Mouse (Mus musculus): Measurements from ENCODE around the gene Gatm. TPM values are rescaled to one million over a fixed set of nuclear protein-coding genes. Genes with fewer than 3 reads are reported as not detected.

Gene Gatm
- polyA plus RNA-seq, 1 experiment from 2014 or later: 8.7 TPM

DNA sequence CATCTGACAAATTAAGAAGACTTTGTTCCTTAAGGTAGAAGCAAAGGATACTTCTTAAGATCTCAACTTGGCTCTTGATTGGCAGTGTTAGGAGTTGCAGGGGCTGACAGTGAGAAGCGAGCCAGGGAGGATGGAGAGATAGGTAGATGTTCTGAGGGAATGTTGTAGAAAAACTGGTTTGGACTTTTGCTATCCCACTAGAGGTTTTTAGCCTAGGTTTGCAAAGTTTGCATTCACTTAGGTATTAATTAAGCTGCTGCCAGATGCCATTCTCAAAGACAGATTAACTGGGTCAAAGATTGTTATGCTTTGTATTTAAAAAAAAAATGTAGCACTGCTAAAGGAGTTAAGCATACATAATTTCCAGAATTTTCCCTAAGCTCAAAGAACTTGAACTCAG lies 33.8 kb downstream of the Gatm start:
- H3K36me3 ChIP-seq (ENCODE audit: control insufficient read depth, insufficient read depth, low read length): no peaks in the 10 kb centered on the region
- no peaks in the 10 kb centered on the region for H3K4me1 ChIP-seq (ENCODE audit: control insufficient read depth, insufficient read depth, low read length)
- H3K27ac ChIP-seq (replicated peaks; ENCODE audit: low read depth, low read length): no peak overlapping the region
- no peak overlapping the region for H3K9ac ChIP-seq (ENCODE audit: low read length)
- 80% methylated on average over 1 of the region's 1 CpGs for WGBS
- no peak overlapping the region for H3K4me2 ChIP-seq (ENCODE audit: low read depth, severe bottlenecking)
- H3K4me3 ChIP-seq (ENCODE audit: low read depth, low read length): no peak overlapping the region
- DNase-seq (ENCODE audit: low spot score) (no peak), ATAC-seq (ENCODE audit: insufficient number of reproducible peaks, low FRiP score, low TSS enrichment, low read depth) (no peak)
- no peaks in the 10 kb centered on the region for H3K27me3 ChIP-seq (ENCODE audit: control insufficient read depth, insufficient read depth, low read length)
- H3K9me3 ChIP-seq (ENCODE audit: control insufficient read depth, low read length): no peaks in the 10 kb centered on the region

DNA sequence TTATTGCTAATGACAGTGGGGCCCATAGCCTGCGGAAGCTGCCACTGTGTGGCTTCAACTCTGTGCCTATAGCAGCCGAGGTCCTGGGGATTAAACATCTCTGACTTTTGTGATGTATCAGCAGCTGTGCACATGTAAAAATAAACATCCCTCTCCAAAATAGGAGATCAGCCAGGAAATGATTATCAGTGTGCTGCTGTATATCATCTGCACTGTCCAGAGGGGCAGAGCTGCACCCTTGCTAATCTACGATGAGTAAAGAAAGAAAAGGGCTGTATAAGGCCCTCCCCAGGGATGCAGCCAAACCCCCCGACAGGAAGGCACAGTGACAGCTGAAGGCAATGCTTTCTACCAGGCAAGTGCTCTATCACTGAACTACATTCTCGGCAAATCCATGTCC lies 34.8 kb downstream of the Gatm start:
- no peak overlapping the region for H3K27ac ChIP-seq (replicated peaks; ENCODE audit: low read depth, low read length)
- 38% methylated on average over 5 of the region's 5 CpGs for WGBS
- H3K27me3 ChIP-seq (ENCODE audit: control insufficient read depth, insufficient read depth, low read length): no peaks in the 10 kb centered on the region
- no peaks in the 10 kb centered on the region for H3K36me3 ChIP-seq (ENCODE audit: control insufficient read depth, insufficient read depth, low read length)
- no peaks in the 10 kb centered on the region for H3K9me3 ChIP-seq (ENCODE audit: control insufficient read depth, low read length)
- no peak for ATAC-seq (ENCODE audit: insufficient number of reproducible peaks, low FRiP score, low TSS enrichment, low read depth)
- no peak overlapping the region for H3K4me2 ChIP-seq (ENCODE audit: low read depth, severe bottlenecking)
- H3K4me3 ChIP-seq (ENCODE audit: low read depth, low read length): no peak overlapping the region
- no peak overlapping the region for H3K9ac ChIP-seq (ENCODE audit: low read length)
- no peaks in the 10 kb centered on the region for H3K4me1 ChIP-seq (ENCODE audit: control insufficient read depth, insufficient read depth, low read length)
- DNase-seq (ENCODE audit: low spot score): no peak

DNA sequence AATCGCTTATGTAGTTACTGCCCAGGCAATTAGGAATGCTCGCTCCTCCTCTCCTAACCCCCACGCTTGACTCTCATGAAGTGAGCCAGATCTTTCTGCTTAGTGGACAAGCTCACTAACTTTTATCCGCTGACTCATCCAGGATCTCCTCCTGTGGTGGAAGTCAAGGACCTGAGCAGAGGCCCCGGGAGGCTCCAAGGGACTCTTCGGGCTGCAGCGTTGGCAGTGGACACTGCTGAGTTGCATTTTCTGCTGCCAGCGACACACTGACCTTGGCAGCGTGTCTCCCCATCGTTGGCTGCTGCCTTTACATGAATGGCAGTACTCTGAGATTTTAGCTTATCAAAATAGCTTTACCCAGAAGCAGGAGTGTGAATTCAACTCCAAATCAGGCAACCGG lies 35.6 kb downstream of the Gatm start:
- DNase-seq (ENCODE audit: low spot score) (no peak), ATAC-seq (ENCODE audit: insufficient number of reproducible peaks, low FRiP score, low TSS enrichment, low read depth) (no peak)
- H3K27ac ChIP-seq (replicated peaks; ENCODE audit: low read depth, low read length): no peak overlapping the region
- H3K36me3 ChIP-seq (ENCODE audit: control insufficient read depth, insufficient read depth, low read length): no peaks in the 10 kb centered on the region
- no peaks in the 10 kb centered on the region for H3K27me3 ChIP-seq (ENCODE audit: control insufficient read depth, insufficient read depth, low read length)
- H3K4me3 ChIP-seq (ENCODE audit: low read depth, low read length): no peak overlapping the region
- no peak overlapping the region; the same call in 1 of the 2 replicates for H3K4me2 ChIP-seq (ENCODE audit: low read depth, severe bottlenecking)
- WGBS: 81% methylated on average over 11 of the region's 11 CpGs
- no peaks in the 10 kb centered on the region for H3K9me3 ChIP-seq (ENCODE audit: control insufficient read depth, low read length)
- no peaks in the 10 kb centered on the region for H3K4me1 ChIP-seq (ENCODE audit: control insufficient read depth, insufficient read depth, low read length)
- H3K9ac ChIP-seq (ENCODE audit: low read length): no peak overlapping the region

DNA sequence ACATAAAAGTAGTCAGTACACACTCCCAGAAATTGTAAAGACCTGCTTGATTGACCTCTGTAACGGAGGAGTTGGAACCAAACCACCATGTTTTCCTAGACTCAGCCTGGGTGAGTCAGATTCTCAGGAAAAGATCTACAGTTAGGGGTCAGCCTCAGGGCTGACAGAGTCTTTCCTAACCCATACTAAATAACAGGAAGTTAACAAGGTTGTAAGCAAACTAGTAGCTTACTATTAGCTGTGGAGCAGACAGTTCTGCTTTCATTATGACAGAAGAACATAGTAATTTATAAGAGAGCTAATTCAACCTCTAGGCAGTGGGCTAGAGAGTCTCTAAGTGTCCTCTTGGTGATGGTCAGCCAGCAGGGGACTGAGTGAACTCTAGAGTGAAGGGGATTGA lies 38.7 kb downstream of the Gatm start:
- no peaks in the 10 kb centered on the region for H3K27me3 ChIP-seq (ENCODE audit: control insufficient read depth, insufficient read depth, low read length)
- H3K36me3 ChIP-seq (ENCODE audit: control insufficient read depth, insufficient read depth, low read length): no peaks in the 10 kb centered on the region
- no peak overlapping the region for H3K9ac ChIP-seq (ENCODE audit: low read length)
- ATAC-seq (ENCODE audit: insufficient number of reproducible peaks, low FRiP score, low TSS enrichment, low read depth) (no peak), DNase-seq (ENCODE audit: low spot score) (no peak)
- no peaks in the 10 kb centered on the region for H3K4me1 ChIP-seq (ENCODE audit: control insufficient read depth, insufficient read depth, low read length)
- WGBS: 84% methylated on average over 1 of the region's 1 CpGs
- H3K4me3 ChIP-seq (ENCODE audit: low read depth, low read length): no peak overlapping the region
- no peak overlapping the region for H3K27ac ChIP-seq (replicated peaks; ENCODE audit: low read depth, low read length)
- no peak overlapping the region for H3K4me2 ChIP-seq (ENCODE audit: low read depth, severe bottlenecking)
- H3K9me3 ChIP-seq (ENCODE audit: control insufficient read depth, low read length): no peaks in the 10 kb centered on the region

DNA sequence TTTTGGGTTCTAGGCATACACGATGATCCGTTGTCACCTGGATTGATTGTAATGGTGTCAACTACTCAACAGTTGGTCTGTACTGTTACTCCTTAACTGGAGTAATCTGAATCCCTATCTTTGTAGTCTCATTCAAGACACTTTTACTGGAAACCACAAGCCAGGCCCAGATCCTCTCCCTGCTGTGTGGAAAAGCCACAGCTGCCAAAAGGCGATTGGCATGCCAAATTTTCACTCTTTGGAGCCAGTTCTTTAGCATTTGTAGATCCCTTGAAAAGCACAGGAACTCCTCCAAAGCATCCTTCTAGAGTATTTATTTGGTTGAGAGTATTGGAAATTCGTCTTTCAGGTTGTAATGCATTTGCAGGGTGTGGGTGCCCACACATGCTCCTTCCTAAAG lies 39.8 kb downstream of the Gatm start:
- ATAC-seq (ENCODE audit: insufficient number of reproducible peaks, low FRiP score, low TSS enrichment, low read depth) (no peak), DNase-seq (ENCODE audit: low spot score) (no peak)
- Histone ChIP-seq H3K9me3 (ENCODE audit: control insufficient read depth, low read length) (no peaks in the 10 kb centered on the region), H3K4me3 (ENCODE audit: low read depth, low read length) (no peak overlapping the region), H3K27me3 (ENCODE audit: control insufficient read depth, insufficient read depth, low read length) (no peaks in the 10 kb centered on the region), H3K4me1 (ENCODE audit: control insufficient read depth, insufficient read depth, low read length) (no peaks in the 10 kb centered on the region), H3K9ac (ENCODE audit: low read length) (no peak overlapping the region), H3K27ac (replicated peaks; ENCODE audit: low read depth, low read length) (no peak overlapping the region), H3K36me3 (ENCODE audit: control insufficient read depth, insufficient read depth, low read length) (no peaks in the 10 kb centered on the region), H3K4me2 (ENCODE audit: low read depth, severe bottlenecking) (no peak overlapping the region)
- whole genome bisulfite sequencing: 77% methylated on average over 4 of the region's 4 CpGs

DNA sequence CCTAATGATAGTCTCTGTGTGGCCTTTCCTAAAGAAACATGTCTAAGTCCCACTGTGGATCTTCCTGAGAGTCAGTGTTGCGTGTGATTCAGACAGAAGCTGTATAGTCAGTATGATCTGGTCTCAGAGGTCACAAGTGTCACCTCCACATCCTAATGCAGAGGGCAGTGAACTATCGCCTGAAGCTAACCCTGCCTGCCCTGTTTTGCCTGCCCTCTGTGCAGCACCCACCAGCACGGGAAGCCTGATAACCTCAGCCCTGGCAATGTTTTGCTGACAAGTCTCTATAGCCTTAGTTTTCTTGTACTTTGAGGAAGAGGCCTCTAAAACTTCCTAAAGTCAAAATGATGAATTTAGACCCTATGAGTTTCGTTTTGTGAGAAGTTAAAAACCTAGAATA lies 40.7 kb downstream of the Gatm start:
- no peak overlapping the region for H3K27ac ChIP-seq (replicated peaks; ENCODE audit: low read depth, low read length)
- no peaks in the 10 kb centered on the region for H3K4me1 ChIP-seq (ENCODE audit: control insufficient read depth, insufficient read depth, low read length)
- H3K9me3 ChIP-seq (ENCODE audit: control insufficient read depth, low read length): no peaks in the 10 kb centered on the region
- no peak overlapping the region for H3K4me3 ChIP-seq (ENCODE audit: low read depth, low read length)
- no peak overlapping the region for H3K9ac ChIP-seq (ENCODE audit: low read length)
- no peaks in the 10 kb centered on the region for H3K27me3 ChIP-seq (ENCODE audit: control insufficient read depth, insufficient read depth, low read length)
- ATAC-seq (ENCODE audit: insufficient number of reproducible peaks, low FRiP score, low TSS enrichment, low read depth) (no peak), DNase-seq (ENCODE audit: low spot score) (no peak)
- 76% methylated on average over 4 of the region's 4 CpGs for WGBS
- H3K36me3 ChIP-seq (ENCODE audit: control insufficient read depth, insufficient read depth, low read length): no peaks in the 10 kb centered on the region
- no peak overlapping the region for H3K4me2 ChIP-seq (ENCODE audit: low read depth, severe bottlenecking)

DNA sequence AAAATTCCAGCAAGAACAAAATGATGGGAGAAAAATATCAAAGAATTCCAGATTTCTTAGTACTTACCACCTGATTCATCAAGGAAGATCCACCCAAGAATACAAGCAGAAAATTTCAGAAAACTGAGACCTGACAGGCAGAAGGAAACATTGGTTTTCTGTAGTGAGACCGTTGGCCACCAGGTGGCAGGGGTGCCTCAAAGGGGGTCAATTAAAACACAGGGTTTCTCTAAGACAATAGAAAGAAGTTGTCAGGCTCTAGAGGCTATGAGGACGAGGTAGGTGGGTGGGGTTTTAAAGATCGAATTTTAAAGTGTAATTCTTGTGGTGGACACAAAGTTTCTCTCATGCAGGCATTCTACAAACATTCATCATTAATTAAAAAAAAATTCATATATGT lies 41.7 kb downstream of the Gatm start:
- DNase-seq (ENCODE audit: low spot score) (peak; percentile 74), ATAC-seq (ENCODE audit: insufficient number of reproducible peaks, low FRiP score, low TSS enrichment, low read depth) (no peak)
- no peak overlapping the region for H3K4me3 ChIP-seq (ENCODE audit: low read depth, low read length)
- no peak overlapping the region for H3K9ac ChIP-seq (ENCODE audit: low read length)
- H3K27me3 ChIP-seq (ENCODE audit: control insufficient read depth, insufficient read depth, low read length): no peaks in the 10 kb centered on the region
- no peak overlapping the region for H3K4me2 ChIP-seq (ENCODE audit: low read depth, severe bottlenecking)
- H3K27ac ChIP-seq (replicated peaks; ENCODE audit: low read depth, low read length): no peak overlapping the region
- no peaks in the 10 kb centered on the region for H3K36me3 ChIP-seq (ENCODE audit: control insufficient read depth, insufficient read depth, low read length)
- no peaks in the 10 kb centered on the region for H3K9me3 ChIP-seq (ENCODE audit: control insufficient read depth, low read length)
- WGBS: 17% methylated on average over 3 of the region's 3 CpGs
- H3K4me1 ChIP-seq (ENCODE audit: control insufficient read depth, insufficient read depth, low read length): no peaks in the 10 kb centered on the region

DNA sequence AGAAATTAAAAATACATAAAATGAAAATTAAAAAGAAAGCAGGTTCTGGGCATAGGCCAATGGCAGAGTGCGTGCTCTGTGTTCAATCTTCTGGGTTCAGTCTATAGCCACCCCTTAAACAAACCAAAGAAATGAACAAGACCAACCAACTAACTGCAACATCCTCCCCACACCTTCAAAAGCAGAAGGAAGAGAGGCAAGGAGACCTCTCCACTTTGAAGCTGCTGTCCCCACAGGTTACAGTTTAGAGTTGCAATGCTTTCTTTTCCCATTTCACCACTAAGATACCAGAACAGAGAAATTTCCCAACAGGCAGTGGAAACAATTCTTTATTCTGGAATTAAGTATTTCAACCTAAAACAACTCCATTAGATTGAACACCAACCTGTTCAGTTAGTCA lies 48.9 kb downstream of the Gatm start:
- Histone ChIP-seq H3K9ac (ENCODE audit: low read length) (no peak overlapping the region), H3K4me2 (ENCODE audit: low read depth, severe bottlenecking) (no peak overlapping the region)
- 92% methylated on average over 1 of the region's 1 CpGs for WGBS

DNA sequence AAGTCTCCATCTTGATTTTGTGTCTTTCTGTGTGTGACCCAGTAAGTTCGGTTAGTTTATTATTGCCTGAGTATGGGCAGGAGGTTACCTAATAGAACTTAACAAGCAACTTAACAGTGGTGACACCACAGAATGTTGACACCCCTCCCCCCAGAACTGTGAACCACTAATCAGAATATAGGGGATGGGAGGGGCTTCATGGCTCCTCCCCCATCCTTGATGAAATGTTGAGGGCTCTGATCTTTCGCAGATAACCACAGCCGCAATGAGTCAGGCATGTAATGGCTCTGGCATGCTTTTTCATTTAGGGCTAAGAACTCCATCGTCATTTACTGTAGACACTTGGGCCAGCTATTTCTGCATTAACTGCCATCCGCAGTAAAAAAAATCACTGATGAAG lies 49.9 kb downstream of the Gatm start:
- Histone ChIP-seq H3K4me3 (ENCODE audit: low read depth, low read length) (no peak overlapping the region), H3K27me3 (ENCODE audit: control insufficient read depth, insufficient read depth, low read length) (no peaks in the 10 kb centered on the region), H3K27ac (replicated peaks; ENCODE audit: low read depth, low read length) (no peak overlapping the region), H3K4me1 (ENCODE audit: control insufficient read depth, insufficient read depth, low read length) (no peaks in the 10 kb centered on the region), H3K4me2 (ENCODE audit: low read depth, severe bottlenecking) (no peak overlapping the region), H3K36me3 (ENCODE audit: control insufficient read depth, insufficient read depth, low read length) (no peaks in the 10 kb centered on the region), H3K9ac (ENCODE audit: low read length) (no peak overlapping the region), H3K9me3 (ENCODE audit: control insufficient read depth, low read length) (no peaks in the 10 kb centered on the region)
- no peak for ATAC-seq (ENCODE audit: insufficient number of reproducible peaks, low FRiP score, low TSS enrichment, low read depth)
- no peak for DNase-seq (ENCODE audit: low spot score)
- WGBS: 90% methylated on average over 5 of the region's 5 CpGs

More for the DNA sequence above, 48.9 kb downstream of the Gatm start:
- no peaks in the 10 kb centered on the region for H3K4me1 ChIP-seq (ENCODE audit: control insufficient read depth, insufficient read depth, low read length)
- DNase-seq (ENCODE audit: low spot score) (no peak), ATAC-seq (ENCODE audit: insufficient number of reproducible peaks, low FRiP score, low TSS enrichment, low read depth) (no peak)
- H3K27ac ChIP-seq (replicated peaks; ENCODE audit: low read depth, low read length): no peak overlapping the region
- H3K36me3 ChIP-seq (ENCODE audit: control insufficient read depth, insufficient read depth, low read length): no peaks in the 10 kb centered on the region
- H3K27me3 ChIP-seq (ENCODE audit: control insufficient read depth, insufficient read depth, low read length): no peaks in the 10 kb centered on the region
- H3K9me3 ChIP-seq (ENCODE audit: control insufficient read depth, low read length): no peaks in the 10 kb centered on the region
- H3K4me3 ChIP-seq (ENCODE audit: low read depth, low read length): no peak overlapping the region

Measured in limb, embryonic 11.5 days (tissue).